Mouse (Mus musculus) hindbrain, postnatal 0 days (tissue): ENCODE data around the gene Sf1. TPM values are rescaled to one million over a fixed set of nuclear protein-coding genes. Genes with fewer than 3 reads are reported as not detected.

Experiments used
- ATAC-seq: fragments of 200-750 bp; cut with Nextera tagmentation; 2 replicates; pipeline ENCODE4 v1.8.0; 2017; ENCODE audit warnings: mild to moderate bottlenecking, moderate TSS enrichment, moderate library complexity
- DNase-seq: peaks from one replicate; pipeline ENCODE4 v3.0.0-alpha.2; 2015; ENCODE audit warnings: low spot score
- H3K27ac ChIP-seq: fragments of 300-500 bp; sonication (generic); 2 replicates; pipeline ENCODE4 v1.5.1; 2014; ENCODE audit warnings: mild to moderate bottlenecking
- H3K27me3 ChIP-seq: fragments of 300-500 bp; sonication (generic); 2 replicates; pipeline ENCODE4 v1.6.1; 2014; ENCODE audit warnings: low read length, mixed read lengths; ENCODE audit not compliant: insufficient read depth
- H3K36me3 ChIP-seq: fragments of 300-500 bp; sonication (generic); 2 replicates; pipeline ENCODE4 v1.6.1; 2014; ENCODE audit warnings: low read length, mixed read lengths; ENCODE audit not compliant: insufficient read depth
- H3K4me1 ChIP-seq: fragments of 300-500 bp; sonication (generic); 2 replicates; pipeline ENCODE4 v1.6.1; 2014; ENCODE audit warnings: antibody characterized with exemption, low read length, mixed read lengths; ENCODE audit not compliant: insufficient read depth
- H3K4me2 ChIP-seq: fragments of 300-500 bp; sonication (generic); 2 replicates; pipeline ENCODE4 v1.6.1; 2014; ENCODE audit warnings: low read depth, mild to moderate bottlenecking, low read length, moderate library complexity, mixed read lengths
- H3K4me3 ChIP-seq: fragments of 300-500 bp; sonication (generic); 2 replicates; pipeline ENCODE4 v1.5.1; 2014; ENCODE audit warnings: low read length
- H3K9ac ChIP-seq: fragments of 300-500 bp; sonication (generic); replicated peaks from 2 replicates; pipeline ENCODE4 v1.6.1; 2014; ENCODE audit warnings: mild to moderate bottlenecking, low read length, moderate library complexity, mixed read lengths
- H3K9me3 ChIP-seq: fragments of 300-500 bp; sonication (generic); 2 replicates; pipeline ENCODE4 v1.6.1; 2016; ENCODE audit warnings: low read length, mixed read lengths
- CTCF ChIP-seq: IDR thresholded peaks from 2 replicates; pipeline ENCODE4 v1.5.1; 2016; ENCODE audit warnings: antibody characterized with exemption, control low read depth, low read depth
- WGBS: fragments of 180-500 bp; shearing (Covaris S2); extraction: QIAGEN DNeasy Blood & Tissue Kit; methylation state at CpG from one replicate; pipeline ENCODE4 v1.1.7; 2014; 5-methylcytosine and 5-hydroxymethylcytosine counted together
- polyA plus RNA-seq: library from polyadenylated mRNA; unstranded; fragments of >200 nt; fragmentation: Nextera tagmentation; extraction: Ambion mirVana; gene quantifications from 2 replicates; pipeline ENCODE4 v1.2.1, GENCODE M21; 2015
- total RNA-seq: library from RNA; depleted of rRNA; stranded (reverse); fragments of >200 nt; gene quantifications from 2 replicates; pipeline ENCODE4 v1.2.3, GENCODE M21; 2014

The Sf1 gene
- total and polyA plus RNA-seq, 2 experiments from 2014 or later, result 84.9 to 89.0 TPM

GRCm38 (mm10) chr19:6401131-6401815, 37.8 kb downstream of the Sf1 start:
- peak overlapping the region; percentile 100 for H3K4me2 ChIP-seq
- TF ChIP-seq CTCF, result peak; percentile 82
- no peaks in the 10 kb centered on the region for H3K27me3 ChIP-seq
- H3K4me3 ChIP-seq, result peak overlapping the region; percentile 65
- peak overlapping the region; percentile 89; the same call in 1 of the 2 replicates for H3K27ac ChIP-seq
- ATAC-seq (peak; percentile 10; the same call in 1 of the 2 replicates), DNase-seq (peak; percentile 73)
- peak overlapping the region; percentile 54 for H3K9ac ChIP-seq
- WGBS, result 1% methylated on average over 32 of the region's 32 CpGs
- 0 out of 2 replicates have a peak, but pooled peaks cover 7% of the 10 kb centered on the region for H3K36me3 ChIP-seq
- no peaks in the 10 kb centered on the region for H3K9me3 ChIP-seq
- H3K4me1 ChIP-seq, result peaks cover 4% of the 10 kb centered on the region; the same call in 1 of the 2 replicates

- ATAC-seq, result no peak
- Histone ChIP-seq H3K4me2 (peak overlapping the region; percentile 100), H3K27ac (no peak overlapping the region), H3K9ac (peak overlapping the region; percentile 54; the same call in 1 of the 2 replicates), H3K27me3 (no peaks in the 10 kb centered on the region), H3K36me3 (0 out of 2 replicates have a peak, but pooled peaks cover 7% of the 10 kb centered on the region), H3K9me3 (no peaks in the 10 kb centered on the region), H3K4me1 (peaks cover 4% of the 10 kb centered on the region; the same call in 1 of the 2 replicates), H3K4me3 (peak overlapping the region; percentile 65)
- 20% methylated on average over 9 of the region's 9 CpGs for WGBS
- no peak for DNase-seq
- TF ChIP-seq CTCF, result no peak
These were observed 38.5 kb downstream of the Sf1 start for GRCm38 (mm10) chr19:6401951-6402350.

- TF ChIP-seq CTCF, result no peak
- Histone ChIP-seq H3K4me3 (no peak overlapping the region), H3K4me2 (no peak overlapping the region), H3K9me3 (no peaks in the 10 kb centered on the region), H3K9ac (no peak overlapping the region), H3K27ac (no peak overlapping the region), H3K27me3 (no peaks in the 10 kb centered on the region), H3K4me1 (peaks cover 4% of the 10 kb centered on the region; the same call in 1 of the 2 replicates), H3K36me3 (0 out of 2 replicates have a peak, but pooled peaks cover 7% of the 10 kb centered on the region)
- ATAC-seq (no peak), DNase-seq (no peak)
- whole genome bisulfite sequencing, result 73% methylated on average over 10 of the region's 10 CpGs
These were observed 40.4 kb downstream of the Sf1 start for GRCm38 (mm10) chr19:6403869-6404268.

GRCm38 (mm10) chr19:6405433-6405832, 41.9 kb downstream of the Sf1 start:
- Histone ChIP-seq H3K4me2 (no peak overlapping the region), H3K9me3 (no peaks in the 10 kb centered on the region), H3K9ac (no peak overlapping the region), H3K27ac (no peak overlapping the region), H3K36me3 (0 out of 2 replicates have a peak, but pooled peaks cover 7% of the 10 kb centered on the region), H3K4me3 (no peak overlapping the region), H3K27me3 (no peaks in the 10 kb centered on the region), H3K4me1 (0 out of 2 replicates have a peak, but pooled peaks cover 4% of the 10 kb centered on the region)
- 65% methylated on average over 10 of the region's 10 CpGs for WGBS
- DNase-seq (no peak), ATAC-seq (no peak)
- no peak for TF ChIP-seq CTCF

GRCm38 (mm10) chr19:6407109-6407508, 43.6 kb downstream of the Sf1 start:
- Histone ChIP-seq H3K27ac (no peak overlapping the region), H3K9ac (no peak overlapping the region), H3K4me2 (no peak overlapping the region), H3K9me3 (no peaks in the 10 kb centered on the region), H3K4me3 (no peak overlapping the region), H3K4me1 (no peaks in the 10 kb centered on the region), H3K27me3 (no peaks in the 10 kb centered on the region), H3K36me3 (0 out of 2 replicates have a peak, but pooled peaks cover 7% of the 10 kb centered on the region)
- WGBS, result 64% methylated on average over 8 of the region's 8 CpGs
- DNase-seq, result no peak
- no peak for ATAC-seq
- no peak for TF ChIP-seq CTCF

GRCm38 (mm10) chr19:6407816-6408510, 44.5 kb downstream of the Sf1 start:
- no peak for TF ChIP-seq CTCF
- H3K4me1 ChIP-seq, result no peaks in the 10 kb centered on the region
- DNase-seq (no peak), ATAC-seq (no peak)
- 0 out of 2 replicates have a peak, but pooled peaks cover 7% of the 10 kb centered on the region for H3K36me3 ChIP-seq
- H3K4me2 ChIP-seq, result no peak overlapping the region
- H3K4me3 ChIP-seq, result no peak overlapping the region
- H3K9ac ChIP-seq, result no peak overlapping the region
- H3K9me3 ChIP-seq, result no peaks in the 10 kb centered on the region
- no peak overlapping the region for H3K27ac ChIP-seq
- WGBS, result 55% methylated on average over 16 of the region's 16 CpGs
- no peaks in the 10 kb centered on the region for H3K27me3 ChIP-seq

- no peaks in the 10 kb centered on the region for H3K27me3 ChIP-seq
- no peak overlapping the region for H3K27ac ChIP-seq
- ATAC-seq, result no peak
- TF ChIP-seq CTCF, result 0 out of 2 replicates have a peak, but pooled peaks have one; percentile 7
- no peak overlapping the region for H3K4me2 ChIP-seq
- H3K4me3 ChIP-seq, result no peak overlapping the region
- no peak overlapping the region for H3K9ac ChIP-seq
- no peaks in the 10 kb centered on the region for H3K4me1 ChIP-seq
- no peaks in the 10 kb centered on the region for H3K9me3 ChIP-seq
- H3K36me3 ChIP-seq, result 0 out of 2 replicates have a peak, but pooled peaks cover under 1% of the 10 kb centered on the region
- WGBS, result 66% methylated on average over 8 of the region's 8 CpGs
- no peak for DNase-seq
These were observed 45.3 kb downstream of the Sf1 start for GRCm38 (mm10) chr19:6408749-6409148.
